Mouse (Mus musculus): ENCODE measurements at regions not wholly inside any gene's neighbourhood (a gene's known extent, or its start where the extent isn't known, plus 50 kb on each side); places are given as distances from the start of the nearest gene placed in this dataset.

- Histone ChIP-seq H3K9me3 (no peaks in the 10 kb centered on the region), H3K27me3 (no peaks in the 10 kb centered on the region), H3K4me1 (peaks cover 27% of the 10 kb centered on the region), H3K9ac (replicated peaks) (no peak overlapping the region), H3K27ac (replicated peaks) (peak overlapping the region; percentile 32), H3K4me2 (replicated peaks) (no peak overlapping the region), H3K4me3 (no peak overlapping the region), H3K36me3 (no peaks in the 10 kb centered on the region)
- 27% methylated on average over 4 of the region's 4 CpGs for WGBS
- peak; percentile 51; the same call in 1 of the 2 replicates for ATAC-seq (replicated peaks)
Observed at GRCm38 (mm10) chr9:32016286-32016685, 99.7 kb upstream of the Arhgap32 start.

- H3K27ac ChIP-seq (replicated peaks), result no peak overlapping the region; the same call in 1 of the 2 replicates
- ATAC-seq (replicated peaks), result no peak
- no peaks in the 10 kb centered on the region for H3K36me3 ChIP-seq
Observed at GRCm38 (mm10) chr9:32018020-32018419, 97.9 kb upstream of the Arhgap32 start.

DNA sequence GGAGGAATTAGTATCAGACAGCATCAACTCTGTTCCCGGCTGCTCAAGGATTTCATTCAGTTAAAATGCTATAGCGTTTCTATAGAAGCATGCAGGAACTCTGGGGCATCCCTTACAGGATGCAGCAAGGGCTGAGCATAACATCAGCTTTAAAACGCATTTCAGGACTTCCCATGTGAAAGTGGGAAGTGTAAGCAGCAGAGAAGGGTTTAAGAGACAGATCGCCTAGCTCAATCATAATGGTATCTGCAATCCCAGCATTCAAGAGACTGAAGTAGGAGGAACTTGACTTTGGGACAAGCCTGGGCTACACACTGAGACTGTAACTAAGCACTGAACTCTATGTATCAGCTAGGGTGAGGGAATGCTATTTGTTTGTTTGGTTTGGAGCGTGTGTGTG is 96.2 kb upstream of the Arhgap32 start:
- Histone ChIP-seq H3K4me2 (replicated peaks) (no peak overlapping the region), H3K4me3 (no peak overlapping the region), H3K27ac (replicated peaks) (no peak overlapping the region), H3K36me3 (no peaks in the 10 kb centered on the region), H3K9me3 (no peaks in the 10 kb centered on the region), H3K9ac (replicated peaks) (no peak overlapping the region), H3K27me3 (no peaks in the 10 kb centered on the region), H3K4me1 (peaks cover 24% of the 10 kb centered on the region; the same call in 1 of the 2 replicates)
- 86% methylated on average over 5 of the region's 5 CpGs for WGBS
- ATAC-seq (replicated peaks), result no peak

More at GRCm38 (mm10) chr9:32018020-32018419, 97.9 kb upstream of the Arhgap32 start:
- Histone ChIP-seq H3K4me2 (replicated peaks) (no peak overlapping the region), H3K27me3 (no peaks in the 10 kb centered on the region), H3K9me3 (no peaks in the 10 kb centered on the region), H3K9ac (replicated peaks) (no peak overlapping the region), H3K4me3 (no peak overlapping the region), H3K4me1 (peaks cover 24% of the 10 kb centered on the region; the same call in 1 of the 2 replicates)

- H3K9me3 ChIP-seq, result no peaks in the 10 kb centered on the region
- no peaks in the 10 kb centered on the region for H3K36me3 ChIP-seq
- H3K4me2 ChIP-seq (replicated peaks), result no peak overlapping the region
- no peak overlapping the region for H3K9ac ChIP-seq (replicated peaks)
- 31% methylated on average over 13 of the region's 13 CpGs for WGBS
- no peaks in the 10 kb centered on the region for H3K27me3 ChIP-seq
- no peak overlapping the region for H3K4me3 ChIP-seq
- peaks cover 23% of the 10 kb centered on the region; the same call in 1 of the 2 replicates for H3K4me1 ChIP-seq
- no peak for ATAC-seq (replicated peaks)
- no peak overlapping the region for H3K27ac ChIP-seq (replicated peaks)
Observed at GRCm38 (mm10) chr9:32020942-32021731, 94.8 kb upstream of the Arhgap32 start.

DNA sequence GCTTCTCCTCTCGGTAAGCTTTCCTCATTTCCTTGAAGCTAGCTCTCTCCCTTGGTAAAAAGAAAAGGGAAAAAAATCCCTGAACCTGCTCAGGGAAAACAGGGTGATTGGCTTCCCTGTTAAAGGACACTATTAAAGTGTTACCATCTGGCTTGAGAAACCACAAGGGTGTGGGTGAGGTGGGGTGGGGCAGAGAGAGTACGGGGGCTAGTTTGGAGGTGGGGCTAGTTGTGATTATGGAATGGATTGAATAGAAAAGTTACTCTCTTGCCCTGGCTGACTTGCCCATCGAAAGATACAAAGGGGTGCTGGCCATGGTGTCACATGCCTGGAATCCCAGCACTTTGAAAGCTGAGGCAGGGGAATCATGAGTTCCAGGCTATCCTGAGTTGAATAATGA is 94.2 kb upstream of the Arhgap32 start:
- no peak overlapping the region for H3K9ac ChIP-seq (replicated peaks)
- no peak overlapping the region for H3K4me2 ChIP-seq (replicated peaks)
- ATAC-seq (replicated peaks), result no peak
- whole genome bisulfite sequencing, result 29% methylated on average over 3 of the region's 3 CpGs
- H3K27ac ChIP-seq (replicated peaks), result no peak overlapping the region
- no peaks in the 10 kb centered on the region for H3K27me3 ChIP-seq
- peaks cover 18% of the 10 kb centered on the region; the same call in 1 of the 2 replicates for H3K4me1 ChIP-seq
- no peaks in the 10 kb centered on the region for H3K9me3 ChIP-seq
- no peak overlapping the region for H3K4me3 ChIP-seq
- H3K36me3 ChIP-seq, result no peaks in the 10 kb centered on the region

GRCm38 (mm10) chr9:32022996-32023395 is 92.9 kb upstream of the Arhgap32 start:
- H3K4me1 ChIP-seq, result peaks cover 7% of the 10 kb centered on the region; the same call in 1 of the 2 replicates
- no peak for ATAC-seq (replicated peaks)
- 85% methylated on average over 10 of the region's 10 CpGs for WGBS
- no peak overlapping the region for H3K9ac ChIP-seq (replicated peaks)
- H3K9me3 ChIP-seq, result no peaks in the 10 kb centered on the region
- no peak overlapping the region for H3K4me2 ChIP-seq (replicated peaks)
- no peaks in the 10 kb centered on the region for H3K36me3 ChIP-seq
- H3K4me3 ChIP-seq, result no peak overlapping the region
- H3K27ac ChIP-seq (replicated peaks), result no peak overlapping the region
- no peaks in the 10 kb centered on the region for H3K27me3 ChIP-seq

GRCm38 (mm10) chr9:32024767-32025166 is 91.2 kb upstream of the Arhgap32 start:
- H3K9me3 ChIP-seq, result no peaks in the 10 kb centered on the region
- no peak overlapping the region for H3K9ac ChIP-seq (replicated peaks)
- H3K4me1 ChIP-seq, result no peaks in the 10 kb centered on the region
- no peaks in the 10 kb centered on the region for H3K27me3 ChIP-seq
- no peak overlapping the region for H3K27ac ChIP-seq (replicated peaks)
- no peaks in the 10 kb centered on the region for H3K36me3 ChIP-seq
- no peak for ATAC-seq (replicated peaks)
- 57% methylated on average over 5 of the region's 5 CpGs for WGBS
- H3K4me2 ChIP-seq (replicated peaks), result no peak overlapping the region
- H3K4me3 ChIP-seq, result no peak overlapping the region

- Histone ChIP-seq H3K36me3 (no peaks in the 10 kb centered on the region), H3K4me3 (no peak overlapping the region), H3K27me3 (no peaks in the 10 kb centered on the region), H3K4me2 (replicated peaks) (no peak overlapping the region), H3K9ac (replicated peaks) (no peak overlapping the region), H3K27ac (replicated peaks) (no peak overlapping the region), H3K9me3 (no peaks in the 10 kb centered on the region), H3K4me1 (peaks cover 7% of the 10 kb centered on the region; the same call in 1 of the 2 replicates)
- 31% methylated on average over 8 of the region's 8 CpGs for WGBS
- no peak for ATAC-seq (replicated peaks)
Observed at GRCm38 (mm10) chr9:32027962-32028361, 88.0 kb upstream of the Arhgap32 start.

DNA sequence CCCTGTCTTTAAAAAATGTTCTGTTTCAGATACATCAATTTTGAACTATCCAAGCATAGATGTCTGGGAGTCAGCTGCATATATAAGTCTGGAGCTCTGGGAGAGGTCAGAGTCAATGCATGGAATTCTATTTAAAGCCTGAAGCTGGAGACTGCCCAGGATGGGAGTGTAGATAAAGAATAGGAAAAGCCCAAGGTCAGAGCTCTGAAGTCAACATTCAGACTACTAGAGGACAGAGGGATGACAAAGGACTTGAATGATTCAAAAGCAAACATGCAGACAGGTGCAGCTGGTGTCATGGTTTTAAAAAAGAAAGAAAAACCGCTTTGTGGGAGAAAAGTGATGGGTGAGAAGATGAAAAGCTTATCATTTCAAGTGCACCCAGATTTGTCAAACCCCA is 86.9 kb upstream of the Arhgap32 start:
- no peaks in the 10 kb centered on the region for H3K27me3 ChIP-seq

DNA sequence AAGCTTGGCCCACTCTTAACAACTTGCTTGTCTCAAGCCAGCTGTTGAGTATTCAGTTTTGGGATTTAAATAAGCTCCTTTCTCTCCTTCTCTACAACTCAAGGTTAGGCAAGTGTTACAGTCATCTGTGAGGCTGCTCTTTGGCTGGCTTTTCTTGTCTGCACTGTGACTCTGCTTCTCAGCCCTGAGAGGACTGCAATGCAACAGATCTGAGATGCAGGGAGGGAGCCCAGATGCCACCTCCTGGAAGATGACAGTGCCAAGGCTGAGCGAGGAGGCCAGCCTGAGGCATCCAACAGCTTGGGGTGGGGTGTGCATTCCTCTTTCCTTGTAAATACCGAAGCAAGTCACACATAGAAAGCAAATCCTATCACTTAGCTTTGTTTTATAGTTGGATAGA is 86.2 kb upstream of the Arhgap32 start:
- no peak for ATAC-seq (replicated peaks)
- WGBS, result 64% methylated on average over 2 of the region's 2 CpGs
- Histone ChIP-seq H3K4me3 (no peak overlapping the region), H3K9ac (replicated peaks) (no peak overlapping the region), H3K36me3 (no peaks in the 10 kb centered on the region), H3K9me3 (no peaks in the 10 kb centered on the region), H3K27ac (replicated peaks) (no peak overlapping the region), H3K27me3 (no peaks in the 10 kb centered on the region), H3K4me1 (peaks cover 23% of the 10 kb centered on the region), H3K4me2 (replicated peaks) (no peak overlapping the region)

More for the DNA sequence above, 86.9 kb upstream of the Arhgap32 start:
- no peak overlapping the region for H3K9ac ChIP-seq (replicated peaks)
- WGBS, result 91% methylated on average over 1 of the region's 1 CpGs
- H3K4me2 ChIP-seq (replicated peaks), result no peak overlapping the region
- no peaks in the 10 kb centered on the region for H3K36me3 ChIP-seq
- H3K9me3 ChIP-seq, result no peaks in the 10 kb centered on the region
- no peak for ATAC-seq (replicated peaks)
- H3K4me1 ChIP-seq, result peaks cover 16% of the 10 kb centered on the region
- H3K27ac ChIP-seq (replicated peaks), result no peak overlapping the region
- H3K4me3 ChIP-seq, result no peak overlapping the region

DNA sequence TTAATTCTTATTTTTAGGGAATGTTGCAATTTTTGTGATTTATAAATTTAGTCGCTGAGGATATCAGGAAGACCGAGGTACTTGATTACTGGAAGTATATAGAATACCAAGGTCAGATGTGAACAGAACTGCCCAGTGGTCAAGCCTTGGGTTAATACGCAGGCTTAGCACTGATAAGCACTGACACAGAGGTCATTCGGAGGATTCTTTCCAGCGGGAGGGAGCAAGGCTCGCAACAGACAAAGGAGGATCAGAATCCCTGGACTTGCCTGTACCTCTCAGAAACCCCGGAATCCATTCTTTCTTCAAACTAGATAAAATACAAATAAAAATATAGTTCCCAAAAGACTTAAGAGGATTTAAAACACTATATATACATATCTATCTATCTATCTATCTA is 85.7 kb upstream of the Arhgap32 start:
- Histone ChIP-seq H3K4me1 (peaks cover 27% of the 10 kb centered on the region), H3K4me3 (no peak overlapping the region), H3K27ac (replicated peaks) (no peak overlapping the region), H3K27me3 (no peaks in the 10 kb centered on the region), H3K9ac (replicated peaks) (no peak overlapping the region), H3K9me3 (no peaks in the 10 kb centered on the region), H3K36me3 (no peaks in the 10 kb centered on the region), H3K4me2 (replicated peaks) (no peak overlapping the region)
- no peak for ATAC-seq (replicated peaks)
- 80% methylated on average over 7 of the region's 7 CpGs for WGBS

DNA sequence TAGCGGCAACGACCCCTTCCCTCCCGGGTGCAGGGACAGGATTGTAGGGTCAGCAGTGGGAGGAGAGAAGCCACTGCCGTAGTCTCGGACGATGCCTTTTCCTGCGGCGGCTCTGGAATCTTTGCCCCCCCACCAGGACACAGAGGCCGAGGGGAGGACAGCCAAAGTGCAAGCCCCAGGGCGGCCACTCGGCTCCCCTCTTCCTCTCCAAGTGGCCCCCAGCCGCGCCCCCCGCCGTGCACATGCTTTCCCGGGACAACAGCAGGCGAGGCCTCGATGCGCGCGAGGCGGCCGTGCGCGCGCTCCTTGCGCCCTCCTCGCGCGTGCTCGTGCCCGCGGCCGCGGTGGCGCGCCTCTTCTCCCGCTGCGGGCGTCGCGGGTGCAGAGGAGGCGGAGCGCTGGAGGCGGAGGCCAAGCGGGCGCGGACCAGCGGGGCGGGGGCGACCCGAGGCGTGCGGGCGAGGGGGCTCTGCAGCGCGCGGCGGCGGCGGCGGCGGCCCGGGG is 83.9 kb upstream of the Arhgap32 start:
- peak overlapping the region; percentile 89 for H3K27ac ChIP-seq (replicated peaks)
- WGBS, result under 1% methylated on average over 63 of the region's 64 CpGs
- H3K9ac ChIP-seq (replicated peaks), result peak overlapping the region; percentile 93
- peak overlapping the region; percentile 88 for H3K4me2 ChIP-seq (replicated peaks)
- H3K4me1 ChIP-seq, result peaks cover 31% of the 10 kb centered on the region
- ATAC-seq (replicated peaks), result peak; percentile 87
- no peaks in the 10 kb centered on the region for H3K27me3 ChIP-seq
- peak overlapping the region; percentile 87 for H3K4me3 ChIP-seq
- no peaks in the 10 kb centered on the region for H3K36me3 ChIP-seq
- no peaks in the 10 kb centered on the region for H3K9me3 ChIP-seq

All from forebrain, embryonic 15.5 days (tissue).